Mouse (Mus musculus) adrenal gland, postnatal 14 days (tissue): ENCODE results near the gene Lrrc1. TPM values are rescaled to one million over a fixed set of nuclear protein-coding genes. Genes with fewer than 3 reads are reported as not detected.

Experiments
- DNase-seq: peaks from one replicate; pipeline ENCODE4 v3.0.0; 2021; ENCODE audit warnings: mixed read lengths
- microRNA-seq, 2 experiments: library from miRNA; unstranded; fragments of <30 nt; microRNA quantifications; one replicate each; pipeline ENCODE4 v1.2.0; 2021
- total RNA-seq: library from RNA; stranded (reverse); gene quantifications from 2 replicates; pipeline ENCODE4 v1.2.3, GENCODE M21; 2021

Lrrc1 gene
- total RNA-seq, 1 experiment from 2014 or later = 11.3 TPM

DNA sequence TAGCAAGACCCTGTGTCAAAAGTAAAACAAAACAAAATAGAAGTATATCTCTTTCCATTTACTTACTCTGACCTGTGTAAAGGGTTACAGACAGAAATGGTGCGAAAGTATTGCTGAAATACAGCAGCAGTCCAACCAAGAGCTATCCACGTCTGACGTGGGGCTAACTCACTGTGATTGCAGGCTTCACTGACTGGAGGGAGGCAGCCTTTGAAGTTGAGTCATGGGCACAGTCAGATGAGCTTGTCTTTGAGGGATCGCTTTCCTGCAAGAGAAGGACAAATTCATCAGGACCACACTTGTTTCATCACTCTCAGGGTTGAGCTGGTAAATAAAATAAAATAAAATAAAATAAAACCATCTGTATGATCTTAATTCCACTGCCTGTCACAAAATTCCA, 160.7 kb downstream of the Lrrc1 start:
- DNase-seq = peak; percentile 57

- DNase-seq = no peak
Measured at GRCm38 (mm10) chr9:77382514-77382913, 162.2 kb downstream of the Lrrc1 start.

- peak; percentile 87 for DNase-seq
Measured at GRCm38 (mm10) chr9:77381565-77381964, 163.1 kb downstream of the Lrrc1 start.

Small RNA genes within 50 kb of the gene (microRNA-seq; reads per million reads assigned to microRNA genes)
- 0 reads per million in 2 experiments for gene Gm25250

Other genes starting within 250 kb of the Lrrc1 start
- 0.94 and 1.0 TPM in 2 replicates for gene Mlip, start 191.9 kb downstream of the Lrrc1 start, total RNA-seq
- gene Klhl31, start 91.6 kb upstream of the Lrrc1 start, total RNA-seq = 0.04 TPM in 1 of 2 replicates, not detected in the other
- gene Gclc, start 209.7 kb upstream of the Lrrc1 start, total RNA-seq = 39.5 and 45.1 TPM in 2 replicates